Mouse (Mus musculus): Measurements from ENCODE around the gene Psmb9. TPM values are rescaled to one million over a fixed set of nuclear protein-coding genes. Genes with fewer than 3 reads are reported as not detected.
A peak's percentile ranks its signal among the peaks of the same experiment; 100 is the strongest.

Psmb9 gene
- polyA plus RNA-seq, 1 experiment from 2014 or later, result 7.7 TPM

GRCm38 (mm10) chr17:34209680-34210079, 22.1 kb upstream of the Psmb9 start:
- no peak overlapping the region for H3K27ac ChIP-seq (ENCODE audit: low read length)
- no peak overlapping the region for H3K4me2 ChIP-seq (ENCODE audit: low read depth, low read length)
- no peak overlapping the region for H3K9ac ChIP-seq (ENCODE audit: low read length)
- ATAC-seq (ENCODE audit: insufficient read depth, low FRiP score), result no peak
- H3K9me3 ChIP-seq (replicated peaks; ENCODE audit: control insufficient read depth, low read length), result no peaks in the 10 kb centered on the region; the same call in 1 of the 2 replicates
- WGBS, result 57% methylated on average over 3 of the region's 3 CpGs
- H3K4me1 ChIP-seq (ENCODE audit: control insufficient read depth, insufficient read depth, low read length), result peaks cover 8% of the 10 kb centered on the region
- H3K27me3 ChIP-seq (ENCODE audit: control insufficient read depth, insufficient read depth, low read length), result peaks cover 30% of the 10 kb centered on the region
- H3K4me3 ChIP-seq (replicated peaks; ENCODE audit: low read length), result no peak overlapping the region
- H3K36me3 ChIP-seq (ENCODE audit: control insufficient read depth, insufficient read depth, low read length), result no peaks in the 10 kb centered on the region

- Histone ChIP-seq H3K4me1 (ENCODE audit: control insufficient read depth, insufficient read depth, low read length) (peaks cover 8% of the 10 kb centered on the region), H3K4me3 (replicated peaks; ENCODE audit: low read length) (no peak overlapping the region), H3K9ac (ENCODE audit: low read length) (no peak overlapping the region), H3K4me2 (ENCODE audit: low read depth, low read length) (no peak overlapping the region), H3K9me3 (replicated peaks; ENCODE audit: control insufficient read depth, low read length) (no peaks in the 10 kb centered on the region; the same call in 1 of the 2 replicates), H3K36me3 (ENCODE audit: control insufficient read depth, insufficient read depth, low read length) (no peaks in the 10 kb centered on the region), H3K27ac (ENCODE audit: low read length) (no peak overlapping the region), H3K27me3 (ENCODE audit: control insufficient read depth, insufficient read depth, low read length) (peaks cover 18% of the 10 kb centered on the region)
- 21% methylated on average over 10 of the region's 10 CpGs for whole genome bisulfite sequencing
- no peak for ATAC-seq (ENCODE audit: insufficient read depth, low FRiP score)
Observed at GRCm38 (mm10) chr17:34208421-34208820, 20.9 kb upstream of the Psmb9 start.

GRCm38 (mm10) chr17:34207866-34208265, 20.3 kb upstream of the Psmb9 start:
- 99% methylated on average over 9 of the region's 9 CpGs for WGBS
- H3K36me3 ChIP-seq (ENCODE audit: control insufficient read depth, insufficient read depth, low read length), result no peaks in the 10 kb centered on the region
- no peak for ATAC-seq (ENCODE audit: insufficient read depth, low FRiP score)
- H3K9ac ChIP-seq (ENCODE audit: low read length), result no peak overlapping the region
- peaks cover 13% of the 10 kb centered on the region for H3K27me3 ChIP-seq (ENCODE audit: control insufficient read depth, insufficient read depth, low read length)
- no peaks in the 10 kb centered on the region; the same call in 1 of the 2 replicates for H3K9me3 ChIP-seq (replicated peaks; ENCODE audit: control insufficient read depth, low read length)
- H3K4me3 ChIP-seq (replicated peaks; ENCODE audit: low read length), result no peak overlapping the region
- H3K4me2 ChIP-seq (ENCODE audit: low read depth, low read length), result no peak overlapping the region
- peaks cover 8% of the 10 kb centered on the region for H3K4me1 ChIP-seq (ENCODE audit: control insufficient read depth, insufficient read depth, low read length)
- H3K27ac ChIP-seq (ENCODE audit: low read length), result no peak overlapping the region

- WGBS, result 54% methylated on average over 3 of the region's 3 CpGs
- no peak overlapping the region for H3K9ac ChIP-seq (ENCODE audit: low read length)
- H3K4me1 ChIP-seq (ENCODE audit: control insufficient read depth, insufficient read depth, low read length), result peaks cover 8% of the 10 kb centered on the region
- H3K9me3 ChIP-seq (replicated peaks; ENCODE audit: control insufficient read depth, low read length), result no peaks in the 10 kb centered on the region; the same call in 1 of the 2 replicates
- H3K27me3 ChIP-seq (ENCODE audit: control insufficient read depth, insufficient read depth, low read length), result peaks cover 9% of the 10 kb centered on the region
- H3K36me3 ChIP-seq (ENCODE audit: control insufficient read depth, insufficient read depth, low read length), result no peaks in the 10 kb centered on the region
- ATAC-seq (ENCODE audit: insufficient read depth, low FRiP score), result no peak
- no peak overlapping the region for H3K27ac ChIP-seq (ENCODE audit: low read length)
- no peak overlapping the region for H3K4me3 ChIP-seq (replicated peaks; ENCODE audit: low read length)
- no peak overlapping the region for H3K4me2 ChIP-seq (ENCODE audit: low read depth, low read length)
Observed at GRCm38 (mm10) chr17:34207456-34207855, 19.9 kb upstream of the Psmb9 start.

GRCm38 (mm10) chr17:34206731-34207130, 19.2 kb upstream of the Psmb9 start:
- Histone ChIP-seq H3K9ac (ENCODE audit: low read length) (no peak overlapping the region), H3K36me3 (ENCODE audit: control insufficient read depth, insufficient read depth, low read length) (no peaks in the 10 kb centered on the region), H3K4me1 (ENCODE audit: control insufficient read depth, insufficient read depth, low read length) (peaks cover 8% of the 10 kb centered on the region), H3K9me3 (replicated peaks; ENCODE audit: control insufficient read depth, low read length) (no peaks in the 10 kb centered on the region; the same call in 1 of the 2 replicates), H3K4me2 (ENCODE audit: low read depth, low read length) (no peak overlapping the region), H3K27ac (ENCODE audit: low read length) (no peak overlapping the region), H3K4me3 (replicated peaks; ENCODE audit: low read length) (no peak overlapping the region), H3K27me3 (ENCODE audit: control insufficient read depth, insufficient read depth, low read length) (peaks cover 3% of the 10 kb centered on the region)
- no peak for ATAC-seq (ENCODE audit: insufficient read depth, low FRiP score)
- 77% methylated on average over 5 of the region's 5 CpGs for WGBS

- no peak for ATAC-seq (ENCODE audit: insufficient read depth, low FRiP score)
- no peak overlapping the region for H3K9ac ChIP-seq (ENCODE audit: low read length)
- 22% methylated on average over 9 of the region's 9 CpGs for WGBS
- H3K4me3 ChIP-seq (replicated peaks; ENCODE audit: low read length), result 0 out of 2 replicates have a peak overlapping the region, but pooled peaks have one; percentile 84
- no peak overlapping the region for H3K27ac ChIP-seq (ENCODE audit: low read length)
- H3K4me1 ChIP-seq (ENCODE audit: control insufficient read depth, insufficient read depth, low read length), result peaks cover 8% of the 10 kb centered on the region
- no peaks in the 10 kb centered on the region; the same call in 1 of the 2 replicates for H3K9me3 ChIP-seq (replicated peaks; ENCODE audit: control insufficient read depth, low read length)
- no peaks in the 10 kb centered on the region for H3K36me3 ChIP-seq (ENCODE audit: control insufficient read depth, insufficient read depth, low read length)
- peak overlapping the region; percentile 98 for H3K4me2 ChIP-seq (ENCODE audit: low read depth, low read length)
- peaks cover 3% of the 10 kb centered on the region for H3K27me3 ChIP-seq (ENCODE audit: control insufficient read depth, insufficient read depth, low read length)
Observed at GRCm38 (mm10) chr17:34205746-34206176, 18.2 kb upstream of the Psmb9 start.

- H3K27me3 ChIP-seq (ENCODE audit: control insufficient read depth, insufficient read depth, low read length), result peaks cover 3% of the 10 kb centered on the region
- peak overlapping the region; percentile 84 for H3K4me3 ChIP-seq (replicated peaks; ENCODE audit: low read length)
- peak overlapping the region; percentile 98 for H3K4me2 ChIP-seq (ENCODE audit: low read depth, low read length)
- ATAC-seq (ENCODE audit: insufficient read depth, low FRiP score), result peak; percentile 39; the same call in 1 of the 2 replicates
- 18% methylated on average over 18 of the region's 18 CpGs for WGBS
- peak overlapping the region; percentile 81 for H3K9ac ChIP-seq (ENCODE audit: low read length)
- H3K36me3 ChIP-seq (ENCODE audit: control insufficient read depth, insufficient read depth, low read length), result no peaks in the 10 kb centered on the region
- no peaks in the 10 kb centered on the region; the same call in 1 of the 2 replicates for H3K9me3 ChIP-seq (replicated peaks; ENCODE audit: control insufficient read depth, low read length)
- no peak overlapping the region for H3K27ac ChIP-seq (ENCODE audit: low read length)
- peaks cover 8% of the 10 kb centered on the region for H3K4me1 ChIP-seq (ENCODE audit: control insufficient read depth, insufficient read depth, low read length)
Observed at GRCm38 (mm10) chr17:34205021-34205745, 17.6 kb upstream of the Psmb9 start.

- WGBS, result 2% methylated on average over 44 of the region's 44 CpGs
- Histone ChIP-seq H3K4me1 (ENCODE audit: control insufficient read depth, insufficient read depth, low read length) (peaks cover 8% of the 10 kb centered on the region), H3K27me3 (ENCODE audit: control insufficient read depth, insufficient read depth, low read length) (peaks cover 7% of the 10 kb centered on the region), H3K4me2 (ENCODE audit: low read depth, low read length) (peak overlapping the region; percentile 98), H3K4me3 (replicated peaks; ENCODE audit: low read length) (peak overlapping the region; percentile 84), H3K27ac (ENCODE audit: low read length) (no peak overlapping the region), H3K9ac (ENCODE audit: low read length) (peak overlapping the region; percentile 81), H3K36me3 (ENCODE audit: control insufficient read depth, insufficient read depth, low read length) (no peaks in the 10 kb centered on the region), H3K9me3 (replicated peaks; ENCODE audit: control insufficient read depth, low read length) (no peaks in the 10 kb centered on the region)
- ATAC-seq (ENCODE audit: insufficient read depth, low FRiP score), result peak; percentile 67; the same call in 1 of the 2 replicates
Observed at GRCm38 (mm10) chr17:34204303-34205010, 16.9 kb upstream of the Psmb9 start.

GRCm38 (mm10) chr17:34203444-34203843, 15.9 kb upstream of the Psmb9 start, which contains the start of gene Tap2:
TSS of gene Tap2 (plus strand) at chr17:34203527.
- no peaks in the 10 kb centered on the region for H3K36me3 ChIP-seq (ENCODE audit: control insufficient read depth, insufficient read depth, low read length)
- H3K27ac ChIP-seq (ENCODE audit: low read length), result no peak within 1 kb of the TSS
- peak within 1 kb of the TSS; percentile 98 for H3K4me2 ChIP-seq (ENCODE audit: low read depth, low read length)
- no peaks in the 10 kb centered on the region for H3K9me3 ChIP-seq (replicated peaks; ENCODE audit: control insufficient read depth, low read length)
- WGBS, result 78% methylated on average over 5 of the region's 5 CpGs
- H3K27me3 ChIP-seq (ENCODE audit: control insufficient read depth, insufficient read depth, low read length), result peaks cover 13% of the 10 kb centered on the region
- ATAC-seq (ENCODE audit: insufficient read depth, low FRiP score), result no peak
- H3K9ac ChIP-seq (ENCODE audit: low read length), result peak within 1 kb of the TSS; percentile 81
- peak within 1 kb of the TSS; percentile 84 for H3K4me3 ChIP-seq (replicated peaks; ENCODE audit: low read length)
- peaks cover 9% of the 10 kb centered on the region for H3K4me1 ChIP-seq (ENCODE audit: control insufficient read depth, insufficient read depth, low read length)
